Mouse (Mus musculus) heart, adult 11 months (tissue): ENCODE data around the gene N4bp1.
A peak's percentile ranks its signal among the peaks of the same experiment; 100 is the strongest.

Experiments used
- DNase-seq: peaks from one replicate; pipeline ENCODE4 v3.0.0; 2022

The N4bp1 gene

GRCm38 (mm10) chr8:86853989-86854373 is 31.1 kb downstream of the N4bp1 start:
- DNase-seq, result no peak

- no peak for DNase-seq
Measured at GRCm38 (mm10) chr8:86853266-86853988, 31.6 kb downstream of the N4bp1 start.

GRCm38 (mm10) chr8:86852491-86852890 is 32.6 kb downstream of the N4bp1 start:
- DNase-seq, result no peak

GRCm38 (mm10) chr8:86848876-86849275 is 36.2 kb downstream of the N4bp1 start:
- peak; percentile 68 for DNase-seq

GRCm38 (mm10) chr8:86848401-86848800 is 36.7 kb downstream of the N4bp1 start:
- DNase-seq, result no peak

GRCm38 (mm10) chr8:86847091-86847490 is 38.0 kb downstream of the N4bp1 start:
- peak; percentile 53 for DNase-seq

GRCm38 (mm10) chr8:86845875-86846274 is 39.2 kb downstream of the N4bp1 start:
- DNase-seq, result no peak

- DNase-seq, result peak; percentile 87
Measured at GRCm38 (mm10) chr8:86844856-86845255, 40.2 kb downstream of the N4bp1 start.

- peak; percentile 92 for DNase-seq
Measured at GRCm38 (mm10) chr8:86843896-86844295, 41.2 kb downstream of the N4bp1 start.

GRCm38 (mm10) chr8:86841556-86842309 is 43.3 kb downstream of the N4bp1 start:
- DNase-seq, result peak; percentile 77

- DNase-seq, result peak; percentile 81
Measured at GRCm38 (mm10) chr8:86840120-86840693, 44.9 kb downstream of the N4bp1 start.

GRCm38 (mm10) chr8:86838707-86839438 is 46.2 kb downstream of the N4bp1 start:
- DNase-seq, result peak; percentile 71

GRCm38 (mm10) chr8:86837234-86837633 is 47.8 kb downstream of the N4bp1 start:
- DNase-seq, result no peak

- DNase-seq, result peak; percentile 85
Measured at GRCm38 (mm10) chr8:86835881-86836280, 49.2 kb downstream of the N4bp1 start.

GRCm38 (mm10) chr8:86834496-86835260 is 50.4 kb downstream of the N4bp1 start:
- peak; percentile 86 for DNase-seq

GRCm38 (mm10) chr8:86833937-86834336 is 51.1 kb downstream of the N4bp1 start:
- DNase-seq, result peak; percentile 62

GRCm38 (mm10) chr8:86828925-86829324 is 56.1 kb downstream of the N4bp1 start:
- peak; percentile 33 for DNase-seq

- no peak for DNase-seq
Measured at GRCm38 (mm10) chr8:86827199-86827598, 57.9 kb downstream of the N4bp1 start.

GRCm38 (mm10) chr8:86826538-86826937 is 58.5 kb downstream of the N4bp1 start:
- no peak for DNase-seq

GRCm38 (mm10) chr8:86825674-86826448 is 59.2 kb downstream of the N4bp1 start:
- peak; percentile 88 for DNase-seq

- DNase-seq, result peak; percentile 2
Measured at GRCm38 (mm10) chr8:86824735-86825134, 60.3 kb downstream of the N4bp1 start.
